Mouse (Mus musculus) E14TG2a.4 (cell line): ENCODE results near the gene Txn1.

Source experiments
- CTCF ChIP-seq: conservative IDR thresholded peaks from 2 replicates; pipeline ENCODE4 v1.5.1; 2014; ENCODE audit warnings: low read length
- NANOG ChIP-seq: IDR thresholded peaks from 2 replicates; pipeline ENCODE4 v1.6.1; 2014; ENCODE audit warnings: borderline replicate concordance, low read length, mixed read lengths
- POU5F1 ChIP-seq: IDR thresholded peaks from 2 replicates; pipeline ENCODE4 v1.6.1; 2014; ENCODE audit warnings: low read length, borderline replicate concordance

- TF ChIP-seq CTCF (no peak), NANOG (peak; percentile 100), POU5F1 (no peak)
Measured at GRCm38 (mm10) chr4:57920522-57920921, 35.7 kb downstream of the Txn1 start.
